Mouse (Mus musculus) MEL (cell line): ENCODE data around the gene Diaph3.

Source experiments
- CTCF ChIP-seq, 3 experiments: IDR thresholded peaks in 2 of 3; conservative IDR thresholded peaks in 1 of 3; 2 replicates each; pipeline ENCODE4 v1.5.1; 2011 to 2012; ENCODE audit warnings: low read length in 3 of 3, low read depth in 2 of 3, mild to moderate bottlenecking in 2 of 3, improper control_type of control experiment in 1 of 3, inconsistent platforms in 1 of 3, mixed read lengths in 1 of 3, moderate library complexity in 1 of 3; ENCODE audit not compliant: control insufficient read depth in 1 of 3, insufficient read depth in 1 of 3, poor library complexity in 1 of 3, severe bottlenecking in 1 of 3
- EP300 ChIP-seq, 2 experiments: IDR thresholded peaks; 2 replicates each; pipeline ENCODE4 v1.6.1; 2011; ENCODE audit warnings: improper control_type of control experiment in 2 of 2, low read length in 2 of 2, low read depth in 1 of 2, mild to moderate bottlenecking in 1 of 2
- MAX ChIP-seq: IDR thresholded peaks from 2 replicates; pipeline ENCODE4 v1.6.1; 2011; ENCODE audit warnings: low read length, improper control_type of control experiment
- POLR2A ChIP-seq, 2 experiments: IDR thresholded peaks; 2 replicates each; pipeline ENCODE4 v1.6.1; 2011 to 2012; ENCODE audit warnings: low read length in 2 of 2, mild to moderate bottlenecking in 2 of 2, control low read depth in 1 of 2, improper control_type of control experiment in 1 of 2, low read depth in 1 of 2, moderate library complexity in 1 of 2; ENCODE audit not compliant: control insufficient read depth in 1 of 2, insufficient read depth in 1 of 2, poor library complexity in 1 of 2
- TCF12 ChIP-seq: IDR thresholded peaks from 2 replicates; pipeline ENCODE4 v1.6.1; 2014; ENCODE audit warnings: low read depth, mild to moderate bottlenecking, inconsistent platforms, low read length, improper control_type of control experiment, moderate library complexity
- UBTF ChIP-seq: IDR thresholded peaks from 2 replicates; pipeline ENCODE4 v1.6.1; 2012; ENCODE audit warnings: low read depth, mild to moderate bottlenecking, inconsistent platforms, low read length, improper control_type of control experiment, moderate library complexity, borderline replicate concordance; ENCODE audit not compliant: insufficient read depth
- USF2 ChIP-seq, 2 experiments: IDR thresholded peaks; 2 replicates each; pipeline ENCODE4 v1.6.1; 2011 to 2012; ENCODE audit warnings: improper control_type of control experiment in 2 of 2, low read length in 2 of 2, borderline replicate concordance in 1 of 2, inconsistent platforms in 1 of 2, low read depth in 1 of 2, mild to moderate bottlenecking in 1 of 2; ENCODE audit not compliant: insufficient read depth in 1 of 2

- no peak for TF ChIP-seq CTCF (IDR thresholded peaks at IDR 0.05 in 2 of 3, conservative IDR thresholded peaks at IDR 0.05 in 1 of 3; ENCODE audit: control insufficient read depth in 1 of 3, insufficient read depth in 1 of 3, low read depth in 2 of 3, low read length in 3 of 3, poor library complexity in 1 of 3, severe bottlenecking in 1 of 3)
- TF ChIP-seq POLR2A (IDR thresholded peaks at IDR 0.05; ENCODE audit: control insufficient read depth in 1 of 2, insufficient read depth in 1 of 2, low read depth in 1 of 2, low read length in 2 of 2, poor library complexity in 1 of 2), result no peak
- TF ChIP-seq MAX, result no peak
- no peak for TF ChIP-seq TCF12
- TF ChIP-seq EP300 (IDR thresholded peaks at IDR 0.05; ENCODE audit: low read depth in 1 of 2, low read length in 2 of 2), result no peak
- no peak for TF ChIP-seq USF2 (IDR thresholded peaks at IDR 0.05; ENCODE audit: borderline replicate concordance in 1 of 2, insufficient read depth in 1 of 2, low read depth in 1 of 2, low read length in 2 of 2)
- no peak for TF ChIP-seq UBTF
Measured at GRCm38 (mm10) chr14:86619637-86620036, 521.4 kb downstream of the Diaph3 start.
